Mouse (Mus musculus) midbrain, embryonic 12.5 days (tissue): Measurements from ENCODE around the gene Bach2. TPM values are rescaled to one million over a fixed set of nuclear protein-coding genes. Genes with fewer than 3 reads are reported as not detected.
A peak's percentile ranks its signal among the peaks of the same experiment; 100 is the strongest.

Experiments used
- ATAC-seq: fragments of 200-750 bp; cut with Nextera tagmentation; 2 replicates; pipeline ENCODE4 v1.8.0; 2017; ENCODE audit warnings: low read depth, moderate TSS enrichment, moderate library complexity; ENCODE audit not compliant: low FRiP score
- H3K27ac ChIP-seq: fragments of 300-500 bp; sonication (generic); replicated peaks from 2 replicates; pipeline ENCODE4 v1.5.1; 2016; ENCODE audit warnings: mild to moderate bottlenecking
- H3K27me3 ChIP-seq: fragments of 300-500 bp; sonication (generic); 2 replicates; pipeline ENCODE4 v1.6.1; 2016; ENCODE audit warnings: mild to moderate bottlenecking
- H3K36me3 ChIP-seq: fragments of 300-500 bp; sonication (generic); 2 replicates; pipeline ENCODE4 v1.6.1; 2016
- H3K4me1 ChIP-seq: fragments of 300-500 bp; sonication (generic); 2 replicates; pipeline ENCODE4 v1.6.1; 2016
- H3K4me2 ChIP-seq: fragments of 300-500 bp; sonication (generic); replicated peaks from 2 replicates; pipeline ENCODE4 v1.6.1; 2016; ENCODE audit warnings: mild to moderate bottlenecking, moderate library complexity
- H3K4me3 ChIP-seq: fragments of 300-500 bp; sonication (generic); 2 replicates; pipeline ENCODE4 v1.5.1; 2016; ENCODE audit warnings: mild to moderate bottlenecking
- H3K9ac ChIP-seq: fragments of 300-500 bp; sonication (generic); replicated peaks from 2 replicates; pipeline ENCODE4 v1.6.1; 2016; ENCODE audit warnings: mild to moderate bottlenecking, moderate library complexity
- H3K9me3 ChIP-seq: fragments of 300-500 bp; sonication (generic); 2 replicates; pipeline ENCODE4 v1.6.1; 2016; ENCODE audit warnings: mild to moderate bottlenecking
- WGBS: fragments of 180-500 bp; shearing (Covaris S2); methylation state at CpG from one replicate; pipeline ENCODE4 v1.1.7; 2016; 5-methylcytosine and 5-hydroxymethylcytosine counted together
- polyA plus RNA-seq: library from polyadenylated mRNA; unstranded; fragments of >200 nt; fragmentation: Nextera tagmentation; extraction: Ambion mirVana; gene quantifications from 2 replicates; pipeline ENCODE4 v1.2.1, GENCODE M21; 2016

The Bach2 gene
- polyA plus RNA-seq, 1 experiment from 2014 or later, result 17.8 TPM

DNA sequence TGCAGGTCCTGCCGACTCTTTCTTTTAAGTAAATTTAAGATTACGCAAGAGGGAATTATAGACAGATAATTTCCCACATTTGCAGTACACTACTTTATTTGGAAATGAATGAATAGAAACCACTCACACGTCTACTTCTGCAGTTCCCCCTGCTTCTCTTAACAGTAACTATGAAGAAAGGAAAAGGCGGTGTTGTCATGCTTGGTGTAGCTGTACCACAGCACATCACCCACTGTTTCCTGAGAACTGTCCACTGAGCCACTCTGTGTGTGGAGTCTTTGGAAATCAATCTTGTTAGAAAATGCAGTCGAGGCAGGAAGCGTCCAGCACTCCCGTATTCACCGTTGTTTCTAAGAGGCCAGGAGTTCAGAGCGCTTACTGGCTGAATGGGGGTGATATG is 174.9 kb downstream of the Bach2 start:
- H3K4me3 ChIP-seq, result no peak overlapping the region
- no peak for ATAC-seq
- no peaks in the 10 kb centered on the region for H3K27me3 ChIP-seq
- no peak overlapping the region for H3K4me2 ChIP-seq
- no peak overlapping the region for H3K27ac ChIP-seq
- H3K4me1 ChIP-seq, result peaks cover 6% of the 10 kb centered on the region
- 86% methylated on average over 9 of the region's 9 CpGs for WGBS
- no peaks in the 10 kb centered on the region for H3K36me3 ChIP-seq
- no peaks in the 10 kb centered on the region for H3K9me3 ChIP-seq
- no peak overlapping the region for H3K9ac ChIP-seq

DNA sequence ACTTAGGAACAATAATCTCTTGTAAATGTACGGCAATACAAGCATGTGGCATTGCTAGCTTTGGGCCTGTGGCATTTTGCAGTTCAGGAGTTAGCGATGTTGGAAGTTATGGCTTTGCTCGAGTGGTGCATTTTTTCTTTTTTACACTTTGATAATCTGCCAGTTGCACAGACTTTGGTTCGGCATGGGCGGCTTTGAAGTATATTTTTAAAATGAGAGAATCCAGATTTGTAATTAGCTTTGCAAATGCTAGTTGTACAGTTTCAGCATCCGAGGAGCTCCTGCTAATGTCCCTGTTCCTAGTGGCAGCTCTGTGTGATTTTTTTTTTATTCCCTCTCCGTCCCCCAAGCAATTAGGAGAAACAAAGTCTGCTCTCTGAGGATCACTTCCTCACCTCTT is 176.4 kb downstream of the Bach2 start:
- Histone ChIP-seq H3K4me2 (no peak overlapping the region), H3K9ac (no peak overlapping the region), H3K36me3 (no peaks in the 10 kb centered on the region), H3K4me1 (peaks cover 6% of the 10 kb centered on the region), H3K27me3 (no peaks in the 10 kb centered on the region), H3K9me3 (no peaks in the 10 kb centered on the region), H3K27ac (no peak overlapping the region), H3K4me3 (no peak overlapping the region)
- WGBS, result 85% methylated on average over 7 of the region's 7 CpGs
- no peak for ATAC-seq

DNA sequence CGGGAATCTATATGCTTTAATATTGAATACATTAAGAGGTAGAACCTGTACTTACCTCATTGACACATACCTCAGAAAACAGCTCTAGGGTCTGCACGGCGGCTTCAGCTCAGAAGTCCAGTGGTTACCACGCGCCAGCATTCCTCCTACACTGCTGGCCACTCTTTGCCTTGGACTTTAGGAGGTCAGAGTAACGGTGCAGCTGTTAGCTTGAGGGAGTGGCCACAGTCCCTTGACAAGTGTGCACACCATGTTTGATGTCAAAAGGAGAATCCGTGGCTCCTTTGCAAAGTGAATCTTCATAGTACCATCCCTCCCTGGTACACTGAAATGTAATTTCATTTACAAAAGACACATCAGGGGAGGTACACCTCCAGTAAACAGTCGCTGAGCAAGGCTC is 179.3 kb downstream of the Bach2 start:
- Histone ChIP-seq H3K27me3 (no peaks in the 10 kb centered on the region), H3K9me3 (no peaks in the 10 kb centered on the region), H3K4me1 (peaks cover 2% of the 10 kb centered on the region), H3K4me3 (no peak overlapping the region), H3K27ac (no peak overlapping the region), H3K36me3 (no peaks in the 10 kb centered on the region), H3K4me2 (no peak overlapping the region), H3K9ac (no peak overlapping the region)
- 87% methylated on average over 8 of the region's 8 CpGs for WGBS
- ATAC-seq, result no peak

DNA sequence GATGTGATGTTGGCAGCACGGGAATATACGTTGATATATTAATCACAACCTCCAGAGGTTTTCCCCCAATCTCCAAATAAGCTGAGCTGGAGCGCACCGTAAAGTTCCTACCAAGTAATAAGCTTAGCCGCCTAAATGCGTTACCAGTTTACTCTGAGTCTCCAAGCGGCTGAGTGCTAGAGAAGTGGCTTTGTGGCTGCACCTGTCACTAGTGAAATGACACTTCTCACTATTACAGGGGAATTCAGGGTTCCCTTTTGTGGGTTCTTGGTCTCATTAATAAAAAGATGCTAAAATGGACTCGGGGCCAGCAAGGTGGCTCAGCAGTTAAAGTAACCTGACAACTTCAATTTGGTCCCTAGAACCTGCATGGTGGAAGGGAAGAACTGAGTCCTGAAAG is 183.0 kb downstream of the Bach2 start:
- no peaks in the 10 kb centered on the region for H3K9me3 ChIP-seq
- H3K27me3 ChIP-seq, result no peaks in the 10 kb centered on the region
- no peak overlapping the region for H3K9ac ChIP-seq
- 88% methylated on average over 8 of the region's 8 CpGs for WGBS
- no peak overlapping the region for H3K4me2 ChIP-seq
- ATAC-seq, result no peak
- no peak overlapping the region for H3K27ac ChIP-seq
- H3K36me3 ChIP-seq, result no peaks in the 10 kb centered on the region
- H3K4me3 ChIP-seq, result no peak overlapping the region
- H3K4me1 ChIP-seq, result no peaks in the 10 kb centered on the region; the same call in 1 of the 2 replicates

DNA sequence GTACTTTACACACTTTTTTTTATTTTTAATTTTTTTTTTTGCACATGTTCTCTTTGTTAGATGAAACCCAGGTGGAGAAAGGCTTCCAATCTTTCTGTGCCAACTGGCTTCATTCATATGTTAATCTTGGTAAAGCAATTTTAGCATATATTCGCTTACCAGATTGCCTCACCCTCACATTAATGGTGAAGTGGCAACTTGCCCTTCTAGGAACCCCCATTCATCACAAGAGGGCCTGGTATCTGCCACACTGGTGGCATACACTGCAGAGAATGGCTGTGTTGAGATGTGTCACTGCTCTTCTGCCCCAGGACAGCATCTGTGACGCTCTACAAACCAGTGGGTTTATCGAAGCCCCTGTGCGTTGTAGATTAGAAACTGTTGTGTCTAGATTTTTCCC is 183.8 kb downstream of the Bach2 start:
- Histone ChIP-seq H3K36me3 (no peaks in the 10 kb centered on the region), H3K27ac (no peak overlapping the region), H3K9ac (no peak overlapping the region), H3K4me2 (no peak overlapping the region), H3K4me1 (no peaks in the 10 kb centered on the region; the same call in 1 of the 2 replicates), H3K9me3 (no peaks in the 10 kb centered on the region), H3K4me3 (no peak overlapping the region), H3K27me3 (no peaks in the 10 kb centered on the region)
- 91% methylated on average over 4 of the region's 4 CpGs for WGBS
- ATAC-seq, result no peak

DNA sequence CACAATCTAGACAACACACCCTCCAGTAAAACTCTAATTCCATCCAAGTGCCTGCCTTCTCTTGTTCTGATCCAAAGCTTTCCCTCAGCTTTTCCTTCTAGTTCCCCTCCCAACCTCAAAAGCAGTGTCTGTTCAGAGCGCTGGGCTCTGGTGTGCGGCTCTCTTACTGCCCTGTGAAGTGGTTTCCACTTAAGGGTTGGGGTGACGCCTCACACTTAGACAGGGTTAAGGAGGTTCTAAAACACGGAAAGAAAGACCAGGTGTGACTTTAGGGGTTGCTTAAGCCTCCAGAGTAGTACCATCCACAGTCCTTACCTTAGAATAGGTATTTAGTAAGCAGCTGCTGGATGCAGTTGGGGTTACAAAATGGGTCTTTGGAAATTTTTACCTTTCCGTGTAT is 185.1 kb downstream of the Bach2 start:
- ATAC-seq, result no peak
- 85% methylated on average over 5 of the region's 5 CpGs for WGBS
- Histone ChIP-seq H3K4me3 (no peak overlapping the region), H3K4me1 (peaks cover 4% of the 10 kb centered on the region; the same call in 1 of the 2 replicates), H3K4me2 (no peak overlapping the region), H3K9ac (no peak overlapping the region), H3K36me3 (no peaks in the 10 kb centered on the region), H3K27me3 (no peaks in the 10 kb centered on the region), H3K9me3 (no peaks in the 10 kb centered on the region), H3K27ac (no peak overlapping the region)

DNA sequence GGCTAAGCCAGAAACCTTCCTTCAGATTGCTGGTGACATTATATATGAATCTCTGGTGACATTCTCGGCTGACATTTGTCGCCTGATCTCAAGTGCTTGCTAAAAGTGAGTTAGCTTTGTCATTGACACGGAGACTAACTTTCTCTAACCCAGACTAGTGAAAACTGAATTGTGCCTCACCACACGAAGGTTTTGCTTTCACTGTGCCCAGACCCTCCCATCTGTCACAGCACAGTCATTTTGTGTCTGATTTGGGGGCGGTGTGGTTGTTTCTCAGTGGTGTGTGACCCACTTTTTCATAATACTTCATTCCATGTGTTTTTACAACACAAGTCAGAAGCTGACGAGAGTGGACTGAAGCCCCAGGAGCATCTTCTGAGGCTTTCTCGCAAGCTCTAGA is 185.8 kb downstream of the Bach2 start:
- H3K36me3 ChIP-seq, result no peaks in the 10 kb centered on the region
- no peak overlapping the region for H3K4me3 ChIP-seq
- no peak overlapping the region for H3K4me2 ChIP-seq
- H3K4me1 ChIP-seq, result peaks cover 12% of the 10 kb centered on the region; the same call in 1 of the 2 replicates
- H3K27me3 ChIP-seq, result no peaks in the 10 kb centered on the region
- 86% methylated on average over 7 of the region's 7 CpGs for WGBS
- H3K9ac ChIP-seq, result no peak overlapping the region
- no peak overlapping the region for H3K27ac ChIP-seq
- H3K9me3 ChIP-seq, result no peaks in the 10 kb centered on the region
- no peak for ATAC-seq

DNA sequence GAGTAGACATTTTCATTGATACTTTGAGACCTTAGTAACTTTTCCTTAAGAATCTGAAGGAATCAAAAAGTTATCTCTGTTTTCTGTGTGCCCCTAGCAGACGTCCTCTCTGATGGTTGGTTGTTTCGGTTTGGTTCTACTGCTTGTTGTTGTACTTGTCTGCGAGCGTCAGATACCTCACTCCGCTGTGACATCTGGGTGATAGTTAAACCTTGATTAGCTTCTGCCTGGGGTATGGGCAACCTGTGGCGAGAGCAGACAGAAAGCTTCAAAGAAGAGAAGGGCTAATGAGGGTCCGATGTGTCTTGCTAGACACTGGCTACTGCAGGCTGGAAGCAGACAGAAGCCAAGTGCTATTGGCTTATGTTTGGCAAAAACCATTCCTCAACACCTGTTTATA is 186.5 kb downstream of the Bach2 start:
- Histone ChIP-seq H3K36me3 (no peaks in the 10 kb centered on the region), H3K4me3 (no peak overlapping the region), H3K9ac (no peak overlapping the region), H3K4me2 (no peak overlapping the region), H3K27me3 (no peaks in the 10 kb centered on the region), H3K4me1 (peaks cover 18% of the 10 kb centered on the region; the same call in 1 of the 2 replicates), H3K9me3 (no peaks in the 10 kb centered on the region), H3K27ac (no peak overlapping the region)
- WGBS, result 88% methylated on average over 7 of the region's 7 CpGs
- no peak for ATAC-seq

DNA sequence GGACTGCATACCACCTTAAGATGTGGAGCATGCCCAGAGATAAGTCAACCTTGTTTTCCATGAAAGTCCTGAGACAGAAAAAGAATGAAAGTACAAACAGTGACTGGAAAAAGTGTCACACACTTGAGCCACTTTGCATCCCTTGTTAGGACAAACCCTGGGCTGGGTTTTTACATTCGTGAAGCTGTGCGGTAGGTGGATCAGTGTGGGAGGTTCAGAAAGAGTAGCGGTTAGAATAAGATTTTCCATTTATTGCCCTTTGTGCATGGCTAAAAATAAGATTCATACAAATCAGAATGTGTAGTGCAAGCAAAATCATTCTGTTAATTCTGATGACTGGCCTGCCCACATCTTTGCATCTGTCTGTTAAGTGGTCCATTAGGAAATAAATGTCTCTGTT is 187.0 kb downstream of the Bach2 start:
- Histone ChIP-seq H3K36me3 (no peaks in the 10 kb centered on the region), H3K4me2 (no peak overlapping the region), H3K9me3 (no peaks in the 10 kb centered on the region), H3K4me3 (no peak overlapping the region), H3K4me1 (peaks cover 24% of the 10 kb centered on the region), H3K27ac (no peak overlapping the region), H3K27me3 (no peaks in the 10 kb centered on the region), H3K9ac (no peak overlapping the region)
- no peak for ATAC-seq
- WGBS, result 97% methylated on average over 3 of the region's 3 CpGs

DNA sequence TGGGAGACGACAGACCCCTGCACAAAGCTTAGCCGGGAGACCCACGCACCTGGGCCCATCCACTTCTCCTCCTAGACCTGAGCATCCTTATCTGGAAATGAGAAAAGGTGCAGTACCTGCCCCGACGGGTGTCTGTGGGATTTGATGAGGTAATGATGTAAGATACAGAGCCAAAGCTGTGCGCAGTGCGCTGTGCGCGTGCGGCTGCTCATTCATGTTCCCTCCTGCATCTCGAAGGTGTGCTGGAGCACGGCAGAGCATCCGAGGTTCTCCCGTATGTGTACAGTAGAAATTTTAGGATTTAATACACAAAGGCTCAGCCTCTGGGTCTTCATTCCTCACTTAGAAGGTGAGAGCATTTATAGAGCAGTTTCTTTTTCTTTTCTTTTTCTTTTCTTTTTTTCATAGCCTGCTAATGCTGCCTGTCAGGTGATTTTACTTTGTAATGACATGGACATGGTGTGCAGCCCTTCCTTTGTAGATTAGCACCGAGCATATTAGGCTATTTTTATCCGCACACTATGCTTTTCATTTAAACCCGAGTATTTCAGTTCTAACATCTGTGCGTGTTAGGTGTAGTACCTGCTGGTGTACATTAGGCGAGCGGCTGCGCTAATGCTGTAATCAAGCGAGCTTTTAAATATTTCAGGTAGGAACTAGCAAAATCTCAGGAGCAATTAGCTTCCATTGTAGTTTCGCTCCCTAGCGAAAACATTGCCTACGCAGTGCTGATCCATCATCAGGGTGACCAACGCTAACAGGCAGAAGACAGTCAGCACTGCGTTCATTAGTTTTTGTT is 188.4 kb downstream of the Bach2 start:
- Histone ChIP-seq H3K9ac (no peak overlapping the region), H3K27me3 (no peaks in the 10 kb centered on the region), H3K27ac (no peak overlapping the region), H3K9me3 (no peaks in the 10 kb centered on the region), H3K4me3 (no peak overlapping the region), H3K36me3 (no peaks in the 10 kb centered on the region), H3K4me2 (no peak overlapping the region), H3K4me1 (peaks cover 37% of the 10 kb centered on the region)
- ATAC-seq, result no peak
- 90% methylated on average over 27 of the region's 27 CpGs for WGBS

DNA sequence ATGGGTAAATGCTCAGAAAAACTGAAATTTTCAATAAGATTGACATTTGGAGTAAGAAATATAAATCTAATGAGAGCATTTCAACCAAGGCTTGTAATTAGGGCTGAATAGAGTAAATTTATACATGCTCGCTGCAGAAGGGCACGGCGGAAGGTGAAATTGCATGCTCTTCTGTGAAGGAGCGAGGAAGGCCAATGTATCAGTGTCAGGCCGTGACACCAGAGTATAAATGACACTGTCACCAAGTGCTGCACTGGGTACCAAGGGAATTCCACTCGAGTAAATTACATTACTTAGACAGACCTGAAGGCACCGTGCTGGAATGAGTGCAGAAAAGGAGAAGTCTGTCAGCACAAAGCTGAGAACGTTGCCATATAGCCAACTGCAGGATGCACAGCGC is 190.1 kb downstream of the Bach2 start:
- H3K9ac ChIP-seq, result no peak overlapping the region

DNA sequence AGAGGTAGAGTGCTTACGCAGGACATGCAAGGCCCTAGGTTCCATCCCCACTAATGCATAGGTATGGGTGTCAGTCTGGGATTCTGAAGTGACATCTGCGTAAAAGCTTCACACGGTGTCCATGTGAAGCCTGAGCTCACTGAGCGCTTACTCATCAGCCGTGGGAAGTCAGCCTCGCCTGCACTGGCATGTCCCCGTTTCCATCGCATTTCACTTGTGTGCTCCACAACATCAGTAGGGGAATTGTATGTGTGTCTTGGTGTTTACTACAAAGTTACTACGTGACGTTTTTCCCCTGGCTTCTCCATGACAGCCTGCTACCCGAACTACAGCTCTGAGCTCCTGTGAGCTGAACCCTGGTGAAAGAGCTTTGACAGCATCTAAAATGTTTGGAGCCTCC is 191.5 kb downstream of the Bach2 start:
- Histone ChIP-seq H3K4me1 (peaks cover 59% of the 10 kb centered on the region), H3K27ac (no peak overlapping the region), H3K36me3 (no peaks in the 10 kb centered on the region), H3K9ac (no peak overlapping the region), H3K4me2 (no peak overlapping the region), H3K9me3 (no peaks in the 10 kb centered on the region), H3K4me3 (no peak overlapping the region), H3K27me3 (no peaks in the 10 kb centered on the region)
- 84% methylated on average over 11 of the region's 11 CpGs for WGBS
- no peak for ATAC-seq

More for the DNA sequence above, 190.1 kb downstream of the Bach2 start:
- Histone ChIP-seq H3K36me3 (no peaks in the 10 kb centered on the region), H3K27ac (no peak overlapping the region), H3K4me1 (peaks cover 54% of the 10 kb centered on the region), H3K27me3 (no peaks in the 10 kb centered on the region), H3K9me3 (no peaks in the 10 kb centered on the region), H3K4me3 (no peak overlapping the region), H3K4me2 (no peak overlapping the region)
- ATAC-seq, result no peak
- 73% methylated on average over 9 of the region's 9 CpGs for WGBS

DNA sequence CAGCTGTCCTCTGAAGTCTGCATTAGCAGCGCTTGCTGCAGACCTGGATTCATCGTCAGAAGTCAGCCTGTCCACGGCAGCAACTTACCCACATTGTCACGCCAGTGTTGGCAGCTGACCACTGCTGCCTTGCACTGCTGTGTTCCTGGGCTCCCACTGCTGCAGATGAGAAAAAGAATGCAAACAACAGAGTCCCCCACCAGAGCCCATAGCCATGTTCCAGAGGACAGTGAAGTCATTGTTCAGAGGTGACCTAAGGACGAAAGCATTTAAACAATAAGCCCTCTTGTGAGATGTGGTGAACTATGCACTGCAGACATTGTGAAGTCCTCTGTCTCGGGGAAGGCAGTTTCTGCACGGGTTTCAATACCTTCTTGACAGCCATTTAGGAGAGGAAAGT is 192.4 kb downstream of the Bach2 start:
- H3K27ac ChIP-seq, result peak overlapping the region; percentile 62
- no peaks in the 10 kb centered on the region for H3K27me3 ChIP-seq
- H3K9ac ChIP-seq, result no peak overlapping the region
- 15% methylated on average over 7 of the region's 7 CpGs for WGBS
- ATAC-seq, result peak; percentile 64
- peak overlapping the region; percentile 16; the same call in 1 of the 2 replicates for H3K4me2 ChIP-seq
- H3K4me3 ChIP-seq, result no peak overlapping the region
- no peaks in the 10 kb centered on the region for H3K36me3 ChIP-seq
- H3K9me3 ChIP-seq, result no peaks in the 10 kb centered on the region
- peaks cover 64% of the 10 kb centered on the region for H3K4me1 ChIP-seq
